Mouse (Mus musculus): ENCODE measurements at regions not wholly inside any gene's neighbourhood (a gene's known extent, or its start where the extent isn't known, plus 50 kb on each side); places are given as distances from the start of the nearest gene placed in this dataset.

DNA sequence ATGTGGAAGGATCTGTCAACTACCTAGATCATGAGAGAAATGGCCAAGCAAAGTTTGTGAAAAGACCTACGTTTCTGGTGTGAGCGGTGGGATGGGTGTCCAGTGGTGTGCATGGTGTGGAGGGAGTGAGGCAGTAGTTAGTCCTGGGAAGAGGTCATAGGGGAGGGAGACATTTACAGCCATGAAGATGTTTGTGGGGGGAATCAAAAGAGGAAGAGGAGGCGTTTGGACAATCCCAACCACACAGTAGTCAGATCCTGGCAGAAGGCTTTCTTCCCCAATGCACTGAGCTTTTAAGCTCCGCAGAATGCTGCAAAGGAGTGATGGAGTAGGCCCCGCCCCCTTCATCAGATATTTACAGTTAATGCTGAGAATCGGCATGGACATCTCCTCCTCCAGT is 78.2 kb upstream of the Spon1 start:
- TF ChIP-seq CTCF (IDR thresholded peaks at IDR 0.05; ENCODE audit: borderline replicate concordance, extremely low read depth, insufficient read depth, insufficient read length), result no peak
- TF ChIP-seq POLR2A (IDR thresholded peaks at IDR 0.05; ENCODE audit: borderline replicate concordance, extremely low read depth, insufficient read depth, insufficient read length, poor library complexity, severe bottlenecking), result no peak
